Mouse (Mus musculus): ENCODE data around the gene Thoc2. TPM values are rescaled to one million over a fixed set of nuclear protein-coding genes. Genes with fewer than 3 reads are reported as not detected.
"Not testable (repeated sequence)": the region's sequence is repeated elsewhere in the genome, so short reads cannot be mapped to it uniquely, and the experiment has no call there.

Gene Thoc2
- 104 and 145 TPM in 2 replicates for polyA plus RNA-seq (2014; fragmentation: Nextera tagmentation; extraction: Ambion mirVana)

GRCm38 (mm10) chrX:41920574-41920973 is at the start of gene Thoc2:
Gene Thoc2, minus strand, starts transcription at chrX:41920674.
- no peaks in the 10 kb centered on the region for H3K36me3 ChIP-seq (ENCODE audit: control insufficient read depth, insufficient read depth, low read length)
- no peak within 1 kb of the TSS for H3K27ac ChIP-seq (ENCODE audit: low read depth, low read length)
- no peak within 1 kb of the TSS for H3K4me2 ChIP-seq (replicated peaks; ENCODE audit: low read depth, low read length)
- WGBS = 100% methylated on average over 1 of the region's 1 CpGs
- no peak within 1 kb of the TSS for H3K4me3 ChIP-seq (ENCODE audit: low read depth, low read length)
- ATAC-seq (ENCODE audit: low FRiP score) (no peak), DNase-seq (ENCODE audit: low spot score) (no peak)
- no peaks in the 10 kb centered on the region for H3K9me3 ChIP-seq (ENCODE audit: control insufficient read depth, low read length)
- H3K27me3 ChIP-seq (ENCODE audit: control insufficient read depth, insufficient read depth, low read length) = no peaks in the 10 kb centered on the region
- H3K9ac ChIP-seq (ENCODE audit: low read depth, low read length) = no peak within 1 kb of the TSS
- H3K4me1 ChIP-seq (replicated peaks; ENCODE audit: control insufficient read depth, insufficient read depth, low read length) = no peaks in the 10 kb centered on the region

GRCm38 (mm10) chrX:41970096-41970495 is 49.6 kb upstream of the Thoc2 start:
- no peak for ATAC-seq (ENCODE audit: low FRiP score)

GRCm38 (mm10) chrX:41969341-41969740 is 48.9 kb upstream of the Thoc2 start:
- DNase-seq (ENCODE audit: low spot score) (no peak), ATAC-seq (ENCODE audit: low FRiP score) (no peak)
- no peak overlapping the region for H3K9ac ChIP-seq (ENCODE audit: low read depth, low read length)
- no peaks in the 10 kb centered on the region for H3K9me3 ChIP-seq (ENCODE audit: control insufficient read depth, low read length)
- H3K4me1 ChIP-seq (replicated peaks; ENCODE audit: control insufficient read depth, insufficient read depth, low read length) = no peaks in the 10 kb centered on the region
- H3K4me3 ChIP-seq (ENCODE audit: low read depth, low read length) = no peak overlapping the region
- 92% methylated on average over 4 of the region's 4 CpGs for WGBS
- no peaks in the 10 kb centered on the region for H3K36me3 ChIP-seq (ENCODE audit: control insufficient read depth, insufficient read depth, low read length)
- H3K27me3 ChIP-seq (ENCODE audit: control insufficient read depth, insufficient read depth, low read length) = no peaks in the 10 kb centered on the region
- no peak overlapping the region for H3K4me2 ChIP-seq (replicated peaks; ENCODE audit: low read depth, low read length)
- no peak overlapping the region for H3K27ac ChIP-seq (ENCODE audit: low read depth, low read length)

More at GRCm38 (mm10) chrX:41970096-41970495, 49.6 kb upstream of the Thoc2 start:
- H3K36me3 ChIP-seq (ENCODE audit: control insufficient read depth, insufficient read depth, low read length) = no peaks in the 10 kb centered on the region
- H3K9me3 ChIP-seq (ENCODE audit: control insufficient read depth, low read length) = no peaks in the 10 kb centered on the region
- H3K4me3 ChIP-seq (ENCODE audit: low read depth, low read length) = no peak overlapping the region
- no peak overlapping the region for H3K4me2 ChIP-seq (replicated peaks; ENCODE audit: low read depth, low read length)
- H3K27me3 ChIP-seq (ENCODE audit: control insufficient read depth, insufficient read depth, low read length) = no peaks in the 10 kb centered on the region
- WGBS = 83% methylated on average over 2 of the region's 2 CpGs
- H3K4me1 ChIP-seq (replicated peaks; ENCODE audit: control insufficient read depth, insufficient read depth, low read length) = no peaks in the 10 kb centered on the region
- H3K9ac ChIP-seq (ENCODE audit: low read depth, low read length) = no peak overlapping the region
- DNase-seq (ENCODE audit: low spot score) = no peak
- H3K27ac ChIP-seq (ENCODE audit: low read depth, low read length) = no peak overlapping the region

GRCm38 (mm10) chrX:41957161-41957560 is 36.7 kb upstream of the Thoc2 start:
- peak; percentile 10 for DNase-seq (ENCODE audit: low spot score)
- H3K4me3 ChIP-seq (ENCODE audit: low read depth, low read length) = no peak overlapping the region
- no peak overlapping the region for H3K4me2 ChIP-seq (replicated peaks; ENCODE audit: low read depth, low read length)
- 64% methylated on average over 4 of the region's 4 CpGs for WGBS
- H3K36me3 ChIP-seq (ENCODE audit: control insufficient read depth, insufficient read depth, low read length) = no peaks in the 10 kb centered on the region
- H3K27ac ChIP-seq (ENCODE audit: low read depth, low read length) = no peak overlapping the region
- no peak overlapping the region for H3K9ac ChIP-seq (ENCODE audit: low read depth, low read length)
- H3K4me1 ChIP-seq (replicated peaks; ENCODE audit: control insufficient read depth, insufficient read depth, low read length) = no peaks in the 10 kb centered on the region
- H3K27me3 ChIP-seq (ENCODE audit: control insufficient read depth, insufficient read depth, low read length) = no peaks in the 10 kb centered on the region
- ATAC-seq (ENCODE audit: low FRiP score) = no peak
- H3K9me3 ChIP-seq (ENCODE audit: control insufficient read depth, low read length) = no peaks in the 10 kb centered on the region

- Histone ChIP-seq H3K9ac (ENCODE audit: low read depth, low read length) (no peak overlapping the region), H3K27ac (ENCODE audit: low read depth, low read length) (no peak overlapping the region), H3K4me1 (replicated peaks; ENCODE audit: control insufficient read depth, insufficient read depth, low read length) (no peaks in the 10 kb centered on the region), H3K36me3 (ENCODE audit: control insufficient read depth, insufficient read depth, low read length) (no peaks in the 10 kb centered on the region), H3K4me2 (replicated peaks; ENCODE audit: low read depth, low read length) (no peak overlapping the region), H3K4me3 (ENCODE audit: low read depth, low read length) (no peak overlapping the region), H3K9me3 (ENCODE audit: control insufficient read depth, low read length) (no peaks in the 10 kb centered on the region), H3K27me3 (ENCODE audit: control insufficient read depth, insufficient read depth, low read length) (no peaks in the 10 kb centered on the region)
- DNase-seq (ENCODE audit: low spot score) = no peak
- ATAC-seq (ENCODE audit: low FRiP score) = no peak
- 91% methylated on average over 5 of the region's 5 CpGs for WGBS
Observed at GRCm38 (mm10) chrX:41941840-41942239, 21.4 kb upstream of the Thoc2 start.

GRCm38 (mm10) chrX:41931821-41932220 is 11.3 kb upstream of the Thoc2 start:
- not testable (repeated sequence) for H3K9ac ChIP-seq (ENCODE audit: low read depth, low read length); H3K27me3 ChIP-seq (ENCODE audit: control insufficient read depth, insufficient read depth, low read length); H3K4me1 ChIP-seq (replicated peaks; ENCODE audit: control insufficient read depth, insufficient read depth, low read length); H3K9me3 ChIP-seq (ENCODE audit: control insufficient read depth, low read length); ATAC-seq (ENCODE audit: low FRiP score); DNase-seq (ENCODE audit: low spot score); H3K27ac ChIP-seq (ENCODE audit: low read depth, low read length); H3K4me3 ChIP-seq (ENCODE audit: low read depth, low read length); H3K36me3 ChIP-seq (ENCODE audit: control insufficient read depth, insufficient read depth, low read length); H3K4me2 ChIP-seq (replicated peaks; ENCODE audit: low read depth, low read length)
- 49% methylated on average over 6 of the region's 6 CpGs for WGBS

- no peak overlapping the region for H3K27ac ChIP-seq (ENCODE audit: low read depth, low read length)
- ATAC-seq (ENCODE audit: low FRiP score) (no peak), DNase-seq (ENCODE audit: low spot score) (no peak)
- H3K36me3 ChIP-seq (ENCODE audit: control insufficient read depth, insufficient read depth, low read length) = no peaks in the 10 kb centered on the region
- H3K9me3 ChIP-seq (ENCODE audit: control insufficient read depth, low read length) = no peaks in the 10 kb centered on the region
- no peak overlapping the region for H3K4me3 ChIP-seq (ENCODE audit: low read depth, low read length)
- WGBS = 86% methylated on average over 5 of the region's 5 CpGs
- no peaks in the 10 kb centered on the region for H3K4me1 ChIP-seq (replicated peaks; ENCODE audit: control insufficient read depth, insufficient read depth, low read length)
- H3K4me2 ChIP-seq (replicated peaks; ENCODE audit: low read depth, low read length) = no peak overlapping the region
- no peak overlapping the region for H3K9ac ChIP-seq (ENCODE audit: low read depth, low read length)
- no peaks in the 10 kb centered on the region for H3K27me3 ChIP-seq (ENCODE audit: control insufficient read depth, insufficient read depth, low read length)
Observed at GRCm38 (mm10) chrX:41924708-41925107, 4.2 kb upstream of the Thoc2 start.

GRCm38 (mm10) chrX:41912061-41912401 is 8.4 kb downstream of the Thoc2 start:
- Histone ChIP-seq H3K27ac (ENCODE audit: low read depth, low read length) (no peak overlapping the region), H3K9ac (ENCODE audit: low read depth, low read length) (no peak overlapping the region), H3K36me3 (ENCODE audit: control insufficient read depth, insufficient read depth, low read length) (no peaks in the 10 kb centered on the region), H3K4me2 (replicated peaks; ENCODE audit: low read depth, low read length) (peak overlapping the region; percentile 19; the same call in 1 of the 2 replicates), H3K4me3 (ENCODE audit: low read depth, low read length) (peak overlapping the region; percentile 58), H3K4me1 (replicated peaks; ENCODE audit: control insufficient read depth, insufficient read depth, low read length) (no peaks in the 10 kb centered on the region), H3K9me3 (ENCODE audit: control insufficient read depth, low read length) (no peaks in the 10 kb centered on the region), H3K27me3 (ENCODE audit: control insufficient read depth, insufficient read depth, low read length) (no peaks in the 10 kb centered on the region)
- 48% methylated on average over 10 of the region's 10 CpGs for WGBS
- no peak for ATAC-seq (ENCODE audit: low FRiP score)
- no peak for DNase-seq (ENCODE audit: low spot score)

GRCm38 (mm10) chrX:41911390-41912060 is 8.9 kb downstream of the Thoc2 start:
- peak overlapping the region; percentile 58 for H3K4me2 ChIP-seq (replicated peaks; ENCODE audit: low read depth, low read length)
- WGBS = 18% methylated on average over 53 of the region's 59 CpGs
- DNase-seq (ENCODE audit: low spot score) = peak; percentile 87
- H3K4me3 ChIP-seq (ENCODE audit: low read depth, low read length) = peak overlapping the region; percentile 58
- H3K36me3 ChIP-seq (ENCODE audit: control insufficient read depth, insufficient read depth, low read length) = no peaks in the 10 kb centered on the region
- H3K9ac ChIP-seq (ENCODE audit: low read depth, low read length) = peak overlapping the region; percentile 67
- H3K27me3 ChIP-seq (ENCODE audit: control insufficient read depth, insufficient read depth, low read length) = no peaks in the 10 kb centered on the region
- no peaks in the 10 kb centered on the region for H3K9me3 ChIP-seq (ENCODE audit: control insufficient read depth, low read length)
- no peaks in the 10 kb centered on the region for H3K4me1 ChIP-seq (replicated peaks; ENCODE audit: control insufficient read depth, insufficient read depth, low read length)
- peak overlapping the region; percentile 78 for H3K27ac ChIP-seq (ENCODE audit: low read depth, low read length)
- peak; percentile 97 for ATAC-seq (ENCODE audit: low FRiP score)
